29 mouse cellular contexts compared by ENCODE assay signal in the genomic region with DNA sequence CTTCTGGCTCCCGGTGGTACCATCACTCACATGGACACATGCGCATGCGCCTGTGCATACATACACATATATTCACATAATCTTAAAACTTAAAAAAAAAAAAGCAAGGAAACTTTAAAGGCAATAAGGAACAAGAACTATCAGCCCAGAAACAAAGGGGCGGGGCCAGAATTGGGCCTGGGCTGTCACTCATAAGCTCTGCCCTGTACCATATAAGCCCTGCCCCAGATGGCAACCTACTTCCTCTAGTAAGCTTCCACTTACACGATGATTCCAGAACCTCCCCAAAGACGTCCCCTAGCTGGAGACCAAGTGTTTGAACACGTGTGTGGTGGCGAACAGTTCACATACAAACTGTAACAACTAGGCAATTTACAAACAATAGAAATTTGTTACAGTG.
A peak's percentile ranks its signal among the peaks of the same experiment; 100 is the strongest.
DNase-seq lines count a peak whose midpoint lies in the region; ATAC-seq and TF ChIP-seq lines count a peak whose summit lies in the region.
"Had no signal": no experiment of that assay in that cellular context is flagged by ENCODE, and none has a peak within 500 bp of the region (broad histone marks: within the 10 kb centered on the region; RNA-seq: fewer than 3 reads in every experiment).

No protein-coding gene starts in this region.

- H3K9ac ChIP-seq in liver, postnatal 0 days (replicated peaks), result no peak overlapping the region
- no peak overlapping the region for H3K9ac ChIP-seq in liver, embryonic 16.5 days (ENCODE audit: low read depth, low read length)
- H3K9ac ChIP-seq: forebrain, embryonic 15.5 days; hindbrain, embryonic 13.5 days; limb, embryonic 15.5 days; lung, embryonic 14.5 days; midbrain, embryonic 12.5 days; neural tube, embryonic 12.5 days had no signal

- WGBS in liver, postnatal 0 days (ENCODE audit: insufficient replicate concordance), result 66% methylated on average over 8 of the region's 8 CpGs
- 88% methylated on average over 8 of the region's 8 CpGs for WGBS in limb, embryonic 10.5 days
- WGBS in liver, embryonic 16.5 days (ENCODE audit: insufficient replicate concordance), result 60% methylated on average over 8 of the region's 8 CpGs

- no peaks in the 10 kb centered on the region for H3K36me3 ChIP-seq in liver, postnatal 0 days (replicated peaks; ENCODE audit: insufficient read depth, low read length)
- H3K36me3 ChIP-seq in limb, embryonic 10.5 days, result no peaks in the 10 kb centered on the region
- H3K36me3 ChIP-seq in liver, embryonic 16.5 days (ENCODE audit: control insufficient read depth, insufficient read depth), result no peaks in the 10 kb centered on the region
- H3K36me3 ChIP-seq: forebrain, embryonic 15.5 days; hindbrain, embryonic 13.5 days; limb, embryonic 15.5 days; midbrain, embryonic 12.5 days; neural tube, embryonic 12.5 days had no signal

- no peak overlapping the region for H3K4me3 ChIP-seq in liver, postnatal 0 days (ENCODE audit: low read depth, low read length)
- no peak overlapping the region for H3K4me3 ChIP-seq in limb, embryonic 10.5 days
- no peak overlapping the region for H3K4me3 ChIP-seq in liver, embryonic 16.5 days (ENCODE audit: low read depth, low read length)
- H3K4me3 ChIP-seq: forebrain, embryonic 15.5 days; gastrocnemius, adult 2 months; hindbrain, embryonic 13.5 days; limb, embryonic 15.5 days; midbrain, embryonic 12.5 days; myocyte; neural tube, embryonic 12.5 days had no signal

- H3K27ac ChIP-seq in liver, postnatal 0 days (ENCODE audit: low read depth), result no peak overlapping the region
- H3K27ac ChIP-seq in limb, embryonic 10.5 days, result peak overlapping the region; percentile 78
- H3K27ac ChIP-seq in liver, embryonic 16.5 days (ENCODE audit: low read length), result 0 out of 2 replicates have a peak overlapping the region, but pooled peaks have one; percentile 26
- H3K27ac ChIP-seq: forebrain, embryonic 15.5 days; gastrocnemius, adult 2 months; hindbrain, embryonic 13.5 days; limb, embryonic 15.5 days; midbrain, embryonic 12.5 days; neural tube, embryonic 12.5 days had no signal

- intact Hi-C loops in heart, postnatal 10 days (cut with DNase I), result no loop called here

- peaks cover 6% of the 10 kb centered on the region; the same call in 1 of the 2 replicates for H3K4me1 ChIP-seq in liver, postnatal 0 days (ENCODE audit: insufficient read depth)
- H3K4me1 ChIP-seq in limb, embryonic 10.5 days, result peaks cover 53% of the 10 kb centered on the region
- H3K4me1 ChIP-seq in liver, embryonic 16.5 days (ENCODE audit: control insufficient read depth, low read depth, low read length), result peaks cover 50% of the 10 kb centered on the region
- H3K4me1 ChIP-seq: hindbrain, embryonic 13.5 days; midbrain, embryonic 12.5 days had no signal

- no peak for ATAC-seq in liver, postnatal 0 days
- no peak for ATAC-seq in liver, embryonic 16.5 days (ENCODE audit: low read depth)
- ATAC-seq: activated CD4-positive, CD25-positive, alpha-beta regulatory T cell, adult 4 months; CD4-positive, CD25-positive, alpha-beta regulatory T cell, adult 4 months; forebrain, embryonic 15.5 days; intestine, embryonic 16.5 days had no signal

- TF ChIP-seq EP300 in liver, postnatal 0 days (IDR thresholded peaks at IDR 0.05; ENCODE audit: low read depth), result no peak

- no peaks in the 10 kb centered on the region for H3K27me3 ChIP-seq in liver, postnatal 0 days (ENCODE audit: insufficient read depth, low read length)
- H3K27me3 ChIP-seq in limb, embryonic 10.5 days (ENCODE audit: low read depth, poor library complexity, severe bottlenecking), result no peaks in the 10 kb centered on the region
- H3K27me3 ChIP-seq in liver, embryonic 16.5 days (ENCODE audit: control insufficient read depth, insufficient read depth, low read depth, low read length), result no peaks in the 10 kb centered on the region
- H3K27me3 ChIP-seq: forebrain, embryonic 15.5 days; hindbrain, embryonic 13.5 days; limb, embryonic 15.5 days; midbrain, embryonic 12.5 days; neural tube, embryonic 12.5 days had no signal

- DNase-seq in liver, result peak; percentile 77
- DNase-seq in liver, postnatal 0 days, result no peak
- peak; percentile 13 for DNase-seq in A20 (ENCODE audit: low read depth, low spot score)
- no peak for DNase-seq in limb, embryonic 10.5 days (ENCODE audit: low spot score)
- DNase-seq in heart, postnatal 10 days, result no peak
- DNase-seq in spleen, postnatal 14 days (ENCODE audit: low spot score in 2 of 2), result no peak
- DNase-seq: adrenal gland, adult 2 months; adrenal gland, postnatal 36 days; cerebellum, adult 8-10 months; cerebellum, postnatal 25 days; gastrocnemius, adult 2 months; gastrocnemius, postnatal 36 days; heart, postnatal 4 days; kidney, adult 9 months; kidney, postnatal 10 days; layer of hippocampus, adult 9-11 months; lung, embryonic 14.5 days; thymus, postnatal 14 days had no signal

- H3K4me2 ChIP-seq in liver, postnatal 0 days (ENCODE audit: low read depth, low read length), result no peak overlapping the region
- no peak overlapping the region for H3K4me2 ChIP-seq in liver, embryonic 16.5 days (ENCODE audit: low read depth, low read length)
- H3K4me2 ChIP-seq: forebrain, embryonic 15.5 days; heart, embryonic 11.5 days; hindbrain, embryonic 13.5 days; limb, embryonic 15.5 days; lung, embryonic 14.5 days; midbrain, embryonic 12.5 days; neural tube, embryonic 12.5 days had no signal

- no peaks in the 10 kb centered on the region for H3K9me3 ChIP-seq in liver, postnatal 0 days (ENCODE audit: low read length)
- no peaks in the 10 kb centered on the region for H3K9me3 ChIP-seq in limb, embryonic 10.5 days (replicated peaks)
- no peaks in the 10 kb centered on the region for H3K9me3 ChIP-seq in liver, embryonic 16.5 days (replicated peaks; ENCODE audit: control insufficient read depth, low read length)
- H3K9me3 ChIP-seq: forebrain, embryonic 15.5 days; hindbrain, embryonic 13.5 days; limb, embryonic 15.5 days; midbrain, embryonic 12.5 days; neural tube, embryonic 12.5 days had no signal

- TF ChIP-seq CTCF in liver, postnatal 0 days (IDR thresholded peaks at IDR 0.05; ENCODE audit: low read depth), result no peak

Comparison
In these comparisons a context has a peak if more than half of its experiments do, and no peak if none do; other contexts are left out.
1. DNase-seq: peak in liver (single experiment) and A20 (single experiment); none in liver, postnatal 0 days (single experiment), limb, embryonic 10.5 days (single experiment), heart, postnatal 10 days (0 of 2) and spleen, postnatal 14 days (0 of 2).